Mouse (Mus musculus) megakaryocyte progenitor cell, adult 5-6 weeks (primary cell): ENCODE measurements around the gene Lce1h. TPM values are rescaled to one million over a fixed set of nuclear protein-coding genes. Genes with fewer than 3 reads are reported as not detected.

Source experiments
- ATAC-seq: replicated peaks from 2 replicates; pipeline ENCODE4 v1.8.0; 2016; ENCODE audit warnings: mild to moderate bottlenecking, moderate TSS enrichment, inconsistent platforms; ENCODE audit not compliant: poor library complexity
- total RNA-seq, 2 experiments: library from RNA; stranded (forward) in 1 of 2; stranded (reverse) in 1 of 2; fragments of 157-497, 149-512 nt in 1 of 2; fragments of 200-1000 nt in 1 of 2; gene quantifications; 2 replicates each; pipeline versions ENCODE4 v1.2.3 to v1.2.4; 2015 to 2017

Lce1h gene
- total RNA-seq (2015) (not detected in 2 replicates), total RNA-seq (2017) (not detected in 2 replicates)

GRCm38 (mm10) chr3:92764965-92765364 is at the start of gene Lce1h:
TSS of gene Lce1h (minus strand) at chr3:92765065.
- no peak for ATAC-seq

GRCm38 (mm10) chr3:92807791-92808190 is 42.9 kb upstream of the Lce1h start, which contains the start of gene Lce1k:
TSS of gene Lce1k (minus strand) at chr3:92807891.
- no peak for ATAC-seq

- no peak for ATAC-seq
Measured at GRCm38 (mm10) chr3:92790414-92790813, 25.5 kb upstream of the Lce1h start, which contains the start of gene Lce1j. TSS of gene Lce1j (minus strand) at chr3:92790514.

GRCm38 (mm10) chr3:92778799-92779198 is 13.9 kb upstream of the Lce1h start, which contains the start of gene Lce1i:
TSS of gene Lce1i (minus strand) at chr3:92778899.
- ATAC-seq, result no peak

GRCm38 (mm10) chr3:92771573-92771972 is 6.7 kb upstream of the Lce1h start:
- ATAC-seq, result no peak

- ATAC-seq, result no peak
Measured at GRCm38 (mm10) chr3:92753197-92753596, 11.7 kb downstream of the Lce1h start.

- no peak for ATAC-seq
Measured at GRCm38 (mm10) chr3:92752238-92752637, 12.6 kb downstream of the Lce1h start, which contains the start of gene Lce1g. TSS of gene Lce1g (minus strand) at chr3:92752338.

- ATAC-seq, result no peak
Measured at GRCm38 (mm10) chr3:92738996-92739395, 25.9 kb downstream of the Lce1h start, which contains the start of gene Gm38119. TSS of gene Gm38119 (minus strand) at chr3:92739096.

- ATAC-seq, result no peak
Measured at GRCm38 (mm10) chr3:92722631-92723030, 42.2 kb downstream of the Lce1h start.

GRCm38 (mm10) chr3:92720250-92720649 is 44.6 kb downstream of the Lce1h start, which contains the start of gene Lce1f:
TSS of gene Lce1f (minus strand) at chr3:92720350.
- no peak for ATAC-seq

GRCm38 (mm10) chr3:92715122-92715521 is 49.7 kb downstream of the Lce1h start:
- ATAC-seq, result no peak

Other genes with a start within 250 kb of the Lce1h start
- gene 2310046K23Rik, start 230.6 kb downstream of the Lce1h start, total RNA-seq (2015), result not detected in 2 replicates
- not detected in 2 replicates for gene 2310046K23Rik, start 230.6 kb downstream of the Lce1h start, total RNA-seq (2017)
- gene Ivl, start 191.3 kb downstream of the Lce1h start, total RNA-seq (2015), result 0.22 TPM in 1 of 2 replicates, not detected in the other
- 0.27 TPM in 1 of 2 replicates, not detected in the other for gene Ivl, start 191.3 kb downstream of the Lce1h start, total RNA-seq (2017)
- gene Smcp, start 176.1 kb downstream of the Lce1h start, total RNA-seq (2015), result not detected in 2 replicates
- gene Smcp, start 176.1 kb downstream of the Lce1h start, total RNA-seq (2017), result not detected in 2 replicates
- not detected in 2 replicates for gene 2210017I01Rik, start 157.6 kb downstream of the Lce1h start, total RNA-seq (2015)
- not detected in 2 replicates for gene 2210017I01Rik, start 157.6 kb downstream of the Lce1h start, total RNA-seq (2017)
- gene Lce6a, start 143.4 kb downstream of the Lce1h start, total RNA-seq (2015), result not detected in 2 replicates
- gene Lce6a, start 143.4 kb downstream of the Lce1h start, total RNA-seq (2017), result not detected in 2 replicates
- gene Lce1a1, start 116.8 kb downstream of the Lce1h start, total RNA-seq (2015), result not detected in 2 replicates
- gene Lce1a1, start 116.8 kb downstream of the Lce1h start, total RNA-seq (2017), result not detected in 2 replicates
- not detected in 2 replicates for gene Lce1b, start 108.1 kb downstream of the Lce1h start, total RNA-seq (2015)
- gene Lce1b, start 108.1 kb downstream of the Lce1h start, total RNA-seq (2017), result not detected in 2 replicates
- not detected in 2 replicates for gene Lce1a2, start 94.8 kb downstream of the Lce1h start, total RNA-seq (2015)
- gene Lce1a2, start 94.8 kb downstream of the Lce1h start, total RNA-seq (2017), result not detected in 2 replicates
- gene Lce1c, start 85.8 kb downstream of the Lce1h start, total RNA-seq (2015), result not detected in 2 replicates
- not detected in 2 replicates for gene Lce1c, start 85.8 kb downstream of the Lce1h start, total RNA-seq (2017)
- gene Lce1d, start 77.9 kb downstream of the Lce1h start, total RNA-seq (2015), result not detected in 2 replicates
- gene Lce1d, start 77.9 kb downstream of the Lce1h start, total RNA-seq (2017), result not detected in 2 replicates
- not detected in 2 replicates for gene Lce1e, start 56.0 kb downstream of the Lce1h start, total RNA-seq (2015)
- not detected in 2 replicates for gene Lce1e, start 56.0 kb downstream of the Lce1h start, total RNA-seq (2017)
- not detected in 2 replicates for gene Lce1f, start 44.7 kb downstream of the Lce1h start, total RNA-seq (2015)
- gene Lce1f, start 44.7 kb downstream of the Lce1h start, total RNA-seq (2017), result not detected in 2 replicates
- gene Gm38119, start 26.0 kb downstream of the Lce1h start, total RNA-seq (2015), result not detected in 2 replicates
- not detected in 2 replicates for gene Gm38119, start 26.0 kb downstream of the Lce1h start, total RNA-seq (2017)
- not detected in 2 replicates for gene Lce1g, start 12.7 kb downstream of the Lce1h start, total RNA-seq (2015)
- not detected in 2 replicates for gene Lce1g, start 12.7 kb downstream of the Lce1h start, total RNA-seq (2017)
- gene Lce1i, start 13.8 kb upstream of the Lce1h start, total RNA-seq (2015), result not detected in 2 replicates
- gene Lce1i, start 13.8 kb upstream of the Lce1h start, total RNA-seq (2017), result not detected in 2 replicates
- not detected in 2 replicates for gene Lce1j, start 25.4 kb upstream of the Lce1h start, total RNA-seq (2015)
- not detected in 2 replicates for gene Lce1j, start 25.4 kb upstream of the Lce1h start, total RNA-seq (2017)
- not detected in 2 replicates for gene Lce1k, start 42.8 kb upstream of the Lce1h start, total RNA-seq (2015)
- not detected in 2 replicates for gene Lce1k, start 42.8 kb upstream of the Lce1h start, total RNA-seq (2017)
- gene Kprp, start 62.2 kb upstream of the Lce1h start, total RNA-seq (2015), result not detected in 2 replicates
- gene Kprp, start 62.2 kb upstream of the Lce1h start, total RNA-seq (2017), result not detected in 2 replicates
- not detected in 2 replicates for gene Lce1l, start 86.2 kb upstream of the Lce1h start, total RNA-seq (2015)
- not detected in 2 replicates for gene Lce1l, start 86.2 kb upstream of the Lce1h start, total RNA-seq (2017)
- gene 2310050C09Rik, start 105.2 kb upstream of the Lce1h start, total RNA-seq (2015), result not detected in 2 replicates
- not detected in 2 replicates for gene 2310050C09Rik, start 105.2 kb upstream of the Lce1h start, total RNA-seq (2017)
- not detected in 2 replicates for gene Lce3a, start 161.2 kb upstream of the Lce1h start, total RNA-seq (2015)
- gene Lce3a, start 161.2 kb upstream of the Lce1h start, total RNA-seq (2017), result not detected in 2 replicates
- not detected in 2 replicates for gene Lce3b, start 167.9 kb upstream of the Lce1h start, total RNA-seq (2015)
- gene Lce3b, start 167.9 kb upstream of the Lce1h start, total RNA-seq (2017), result not detected in 2 replicates
- not detected in 2 replicates for gene Lce3c, start 179.4 kb upstream of the Lce1h start, total RNA-seq (2015)
- gene Lce3c, start 179.4 kb upstream of the Lce1h start, total RNA-seq (2017), result not detected in 2 replicates
- not detected in 2 replicates for gene Lce3d, start 192.3 kb upstream of the Lce1h start, total RNA-seq (2015)
- not detected in 2 replicates for gene Lce3d, start 192.3 kb upstream of the Lce1h start, total RNA-seq (2017)
- gene Lce3e, start 202.0 kb upstream of the Lce1h start, total RNA-seq (2015), result not detected in 2 replicates
- gene Lce3e, start 202.0 kb upstream of the Lce1h start, total RNA-seq (2017), result not detected in 2 replicates
- not detected in 2 replicates for gene Lce3f, start 227.2 kb upstream of the Lce1h start, total RNA-seq (2015)
- not detected in 2 replicates for gene Lce3f, start 227.2 kb upstream of the Lce1h start, total RNA-seq (2017)